Mouse (Mus musculus): Measurements from ENCODE around the gene Adora2b.
"Not testable (repeated sequence)": the region's sequence is repeated elsewhere in the genome, so short reads cannot be mapped to it uniquely, and the experiment has no call there.

Gene Adora2b

GRCm38 (mm10) chr11:62264018-62264417 lies 15.2 kb downstream of the Adora2b start:
- no peak for DNase-seq (ENCODE audit: low spot score in 2 of 2)

GRCm38 (mm10) chr11:62265642-62266041 lies 16.9 kb downstream of the Adora2b start:
- no peak for DNase-seq (ENCODE audit: low spot score in 2 of 2)

GRCm38 (mm10) chr11:62266466-62267214 lies 17.9 kb downstream of the Adora2b start:
- no peak for DNase-seq (ENCODE audit: low spot score in 2 of 2)

GRCm38 (mm10) chr11:62268381-62268780 lies 19.6 kb downstream of the Adora2b start:
- no peak for DNase-seq (ENCODE audit: low spot score in 2 of 2)

- no peak for DNase-seq (ENCODE audit: low spot score in 2 of 2)
Measured at GRCm38 (mm10) chr11:62269097-62269496, 20.3 kb downstream of the Adora2b start.

GRCm38 (mm10) chr11:62270851-62271250 lies 22.1 kb downstream of the Adora2b start:
- DNase-seq (ENCODE audit: low spot score in 2 of 2), result no peak

GRCm38 (mm10) chr11:62277086-62277485 lies 28.3 kb downstream of the Adora2b start:
- DNase-seq (ENCODE audit: low spot score in 2 of 2), result no peak

- peak; percentile 40 to 68 for DNase-seq (ENCODE audit: low spot score in 2 of 2)
Measured at GRCm38 (mm10) chr11:62278027-62278426, 29.2 kb downstream of the Adora2b start.

GRCm38 (mm10) chr11:62280675-62281600 lies 32.2 kb downstream of the Adora2b start, which contains the start of the genes Zswim7 and Ttc19:
Zswim7 (minus strand) TSS chr11:62281375.
Ttc19 (plus strand) TSS chr11:62281473.
- DNase-seq (ENCODE audit: low spot score in 2 of 2), result peak; percentile 82 to 90

- DNase-seq (ENCODE audit: low spot score in 2 of 2), result no peak
Measured at GRCm38 (mm10) chr11:62281601-62281997, 32.8 kb downstream of the Adora2b start.

- not testable (repeated sequence) for DNase-seq (ENCODE audit: low spot score in 2 of 2)
Measured at GRCm38 (mm10) chr11:62284020-62284419, 35.2 kb downstream of the Adora2b start.

GRCm38 (mm10) chr11:62285020-62285419 lies 36.2 kb downstream of the Adora2b start:
- no peak for DNase-seq (ENCODE audit: low spot score in 2 of 2)

- DNase-seq (ENCODE audit: low spot score in 2 of 2), result no peak
Measured at GRCm38 (mm10) chr11:62287700-62288099, 38.9 kb downstream of the Adora2b start.

- no peak for DNase-seq (ENCODE audit: low spot score in 2 of 2)
Measured at GRCm38 (mm10) chr11:62294121-62294520, 45.3 kb downstream of the Adora2b start.

- DNase-seq (ENCODE audit: low spot score in 2 of 2), result no peak
Measured at GRCm38 (mm10) chr11:62298883-62299282, 50.1 kb downstream of the Adora2b start.

- no peak for DNase-seq (ENCODE audit: low spot score in 2 of 2)
Measured at GRCm38 (mm10) chr11:62305866-62306265, 57.1 kb downstream of the Adora2b start.

- no peak for DNase-seq (ENCODE audit: low spot score in 2 of 2)
Measured at GRCm38 (mm10) chr11:62309296-62309695, 60.5 kb downstream of the Adora2b start.

GRCm38 (mm10) chr11:62314984-62315383 lies 66.2 kb downstream of the Adora2b start:
- DNase-seq (ENCODE audit: low spot score in 2 of 2), result no peak
